Mouse (Mus musculus) hindbrain, postnatal 0 days (tissue): ENCODE measurements around the gene Lamp3. TPM values are rescaled to one million over a fixed set of nuclear protein-coding genes. Genes with fewer than 3 reads are reported as not detected.
"Not testable (repeated sequence)": the region's sequence is repeated elsewhere in the genome, so short reads cannot be mapped to it uniquely, and the experiment has no call there.

Experiments
- ATAC-seq: fragments of 200-750 bp; cut with Nextera tagmentation; 2 replicates; pipeline ENCODE4 v1.8.0; 2017; ENCODE audit warnings: mild to moderate bottlenecking, moderate TSS enrichment, moderate library complexity
- DNase-seq: peaks from one replicate; pipeline ENCODE4 v3.0.0-alpha.2; 2015; ENCODE audit warnings: low spot score
- H3K27ac ChIP-seq: fragments of 300-500 bp; sonication (generic); 2 replicates; pipeline ENCODE4 v1.5.1; 2014; ENCODE audit warnings: mild to moderate bottlenecking
- H3K27me3 ChIP-seq: fragments of 300-500 bp; sonication (generic); 2 replicates; pipeline ENCODE4 v1.6.1; 2014; ENCODE audit warnings: low read length, mixed read lengths; ENCODE audit not compliant: insufficient read depth
- H3K36me3 ChIP-seq: fragments of 300-500 bp; sonication (generic); 2 replicates; pipeline ENCODE4 v1.6.1; 2014; ENCODE audit warnings: low read length, mixed read lengths; ENCODE audit not compliant: insufficient read depth
- H3K4me1 ChIP-seq: fragments of 300-500 bp; sonication (generic); 2 replicates; pipeline ENCODE4 v1.6.1; 2014; ENCODE audit warnings: antibody characterized with exemption, low read length, mixed read lengths; ENCODE audit not compliant: insufficient read depth
- H3K4me2 ChIP-seq: fragments of 300-500 bp; sonication (generic); 2 replicates; pipeline ENCODE4 v1.6.1; 2014; ENCODE audit warnings: low read depth, mild to moderate bottlenecking, low read length, moderate library complexity, mixed read lengths
- H3K4me3 ChIP-seq: fragments of 300-500 bp; sonication (generic); 2 replicates; pipeline ENCODE4 v1.5.1; 2014; ENCODE audit warnings: low read length
- H3K9ac ChIP-seq: fragments of 300-500 bp; sonication (generic); replicated peaks from 2 replicates; pipeline ENCODE4 v1.6.1; 2014; ENCODE audit warnings: mild to moderate bottlenecking, low read length, moderate library complexity, mixed read lengths
- H3K9me3 ChIP-seq: fragments of 300-500 bp; sonication (generic); 2 replicates; pipeline ENCODE4 v1.6.1; 2016; ENCODE audit warnings: low read length, mixed read lengths
- CTCF ChIP-seq: IDR thresholded peaks from 2 replicates; pipeline ENCODE4 v1.5.1; 2016; ENCODE audit warnings: antibody characterized with exemption, control low read depth, low read depth
- WGBS: fragments of 180-500 bp; shearing (Covaris S2); extraction: QIAGEN DNeasy Blood & Tissue Kit; methylation state at CpG from one replicate; pipeline ENCODE4 v1.1.7; 2014; 5-methylcytosine and 5-hydroxymethylcytosine counted together
- polyA plus RNA-seq: library from polyadenylated mRNA; unstranded; fragments of >200 nt; fragmentation: Nextera tagmentation; extraction: Ambion mirVana; gene quantifications from 2 replicates; pipeline ENCODE4 v1.2.1, GENCODE M21; 2015
- total RNA-seq: library from RNA; depleted of rRNA; stranded (reverse); fragments of >200 nt; gene quantifications from 2 replicates; pipeline ENCODE4 v1.2.3, GENCODE M21; 2014; rRNA removed

The Lamp3 gene
- total and polyA plus RNA-seq, 2 experiments from 2014 or later = not detected

GRCm38 (mm10) chr16:19666312-19666711 is 39.9 kb downstream of the Lamp3 start:
- Histone ChIP-seq H3K9ac (no peak overlapping the region), H3K27ac (no peak overlapping the region), H3K9me3 (no peaks in the 10 kb centered on the region), H3K4me1 (no peaks in the 10 kb centered on the region), H3K27me3 (no peaks in the 10 kb centered on the region), H3K4me2 (no peak overlapping the region), H3K36me3 (no peaks in the 10 kb centered on the region), H3K4me3 (no peak overlapping the region)
- TF ChIP-seq CTCF = peak; percentile 55
- no peak for ATAC-seq
- DNase-seq = peak; percentile 4
- 59% methylated on average over 1 of the region's 1 CpGs for WGBS

GRCm38 (mm10) chr16:19629816-19630215 is 76.4 kb downstream of the Lamp3 start, which contains the start of gene Olfr171:
Gene Olfr171, minus strand, starts transcription at chr16:19629916.
- Histone ChIP-seq H3K9me3 (no peaks in the 10 kb centered on the region), H3K4me3 (no peak within 1 kb of the TSS), H3K27ac (no peak within 1 kb of the TSS), H3K4me1 (no peaks in the 10 kb centered on the region), H3K36me3 (no peaks in the 10 kb centered on the region), H3K4me2 (no peak within 1 kb of the TSS), H3K27me3 (no peaks in the 10 kb centered on the region), H3K9ac (no peak within 1 kb of the TSS)
- DNase-seq = no peak
- TF ChIP-seq CTCF = no peak
- ATAC-seq = no peak
- WGBS = 80% methylated on average over 1 of the region's 1 CpGs

- ATAC-seq, DNase-seq, H3K4me2 ChIP-seq, H3K4me1 ChIP-seq, H3K4me3 ChIP-seq, H3K9ac ChIP-seq, H3K36me3 ChIP-seq, H3K9me3 ChIP-seq, H3K27me3 ChIP-seq, H3K27ac ChIP-seq: not testable (repeated sequence)
- 88% methylated on average over 2 of the region's 2 CpGs for WGBS
Measured at GRCm38 (mm10) chr16:19611782-19612181, 94.4 kb downstream of the Lamp3 start, which contains the start of gene Olfr170. Gene Olfr170, minus strand, starts transcription at chr16:19611882.

Other genes starting within 250 kb of the Lamp3 start
- gene Olfr166, start 222.7 kb downstream of the Lamp3 start, total RNA-seq = 0.21 TPM in 1 of 2 replicates, not detected in the other
- not detected in 2 replicates for gene Olfr166, start 222.7 kb downstream of the Lamp3 start, polyA plus RNA-seq
- gene Olfr167, start 184.1 kb downstream of the Lamp3 start, total RNA-seq = not detected in 2 replicates
- gene Olfr167, start 184.1 kb downstream of the Lamp3 start, polyA plus RNA-seq = not detected in 2 replicates
- not detected in 2 replicates for gene Olfr168, start 170.8 kb downstream of the Lamp3 start, total RNA-seq
- not detected in 2 replicates for gene Olfr168, start 170.8 kb downstream of the Lamp3 start, polyA plus RNA-seq
- not detected in 2 replicates for gene Olfr169, start 134.6 kb downstream of the Lamp3 start, total RNA-seq
- not detected in 2 replicates for gene Olfr169, start 134.6 kb downstream of the Lamp3 start, polyA plus RNA-seq
- not detected in 2 replicates for gene Olfr170, start 94.5 kb downstream of the Lamp3 start, total RNA-seq
- gene Olfr170, start 94.5 kb downstream of the Lamp3 start, polyA plus RNA-seq = not detected in 2 replicates
- not detected in 2 replicates for gene Olfr171, start 76.5 kb downstream of the Lamp3 start, total RNA-seq
- gene Olfr171, start 76.5 kb downstream of the Lamp3 start, polyA plus RNA-seq = not detected in 2 replicates
- 21.4 and 25.5 TPM in 2 replicates for gene B3gnt5, start 53.8 kb upstream of the Lamp3 start, total RNA-seq
- gene B3gnt5, start 53.8 kb upstream of the Lamp3 start, polyA plus RNA-seq = 22.6 and 24.0 TPM in 2 replicates